In the genomic region with DNA sequence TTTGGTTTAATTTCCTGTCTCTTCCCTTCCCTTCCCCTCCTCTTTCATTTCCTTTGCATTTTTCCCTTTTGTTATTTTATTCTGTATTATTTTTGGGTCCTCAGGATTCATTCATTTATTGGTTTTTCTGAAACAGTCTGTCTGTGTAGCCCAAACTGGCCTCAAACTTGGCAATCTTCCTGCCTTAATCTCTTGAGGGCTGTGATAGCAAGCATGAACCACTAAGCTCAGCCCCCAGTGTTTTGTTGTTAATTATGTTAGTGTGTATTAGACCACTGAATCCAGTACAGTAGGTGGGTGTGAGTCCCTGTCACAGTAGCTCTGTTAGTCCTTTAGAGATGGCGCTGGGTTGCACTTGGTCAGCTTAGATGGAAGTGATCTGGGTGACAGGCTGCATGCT, we compare ENCODE assay signal across 25 mouse cellular contexts.
DNase-seq lines count a peak whose midpoint lies in the region; ATAC-seq and TF ChIP-seq lines count a peak whose summit lies in the region.
"Had no signal": no experiment of that assay in that cellular context is flagged by ENCODE, and none has a peak within 500 bp of the region (broad histone marks: within the 10 kb centered on the region; RNA-seq: fewer than 3 reads in every experiment).

No protein-coding gene starts in this region.

- TF ChIP-seq POLR2A in cerebellum, adult 2 months (IDR thresholded peaks at IDR 0.05; ENCODE audit: borderline replicate concordance, insufficient read depth, low read length) = no peak

- no peaks in the 10 kb centered on the region for H3K36me3 ChIP-seq in hindbrain, postnatal 0 days (ENCODE audit: insufficient read depth, low read length)
- H3K36me3 ChIP-seq in hindbrain, embryonic 12.5 days = no peaks in the 10 kb centered on the region
- no peaks in the 10 kb centered on the region for H3K36me3 ChIP-seq in midbrain, embryonic 14.5 days (ENCODE audit: control insufficient read depth, insufficient read depth, low read length)
- H3K36me3 ChIP-seq in midbrain, embryonic 11.5 days (ENCODE audit: control insufficient read depth, insufficient read depth, low read length) = no peaks in the 10 kb centered on the region
- H3K36me3 ChIP-seq: embryonic facial prominence, embryonic 10.5 days; embryonic facial prominence, embryonic 13.5 days; forebrain, embryonic 12.5 days; heart, embryonic 12.5 days; heart, embryonic 15.5 days had no signal

- no peaks in the 10 kb centered on the region for H3K9me3 ChIP-seq in hindbrain, postnatal 0 days (ENCODE audit: low read length)
- no peaks in the 10 kb centered on the region for H3K9me3 ChIP-seq in hindbrain, embryonic 12.5 days (replicated peaks)
- no peaks in the 10 kb centered on the region for H3K9me3 ChIP-seq in midbrain, embryonic 14.5 days (ENCODE audit: control insufficient read depth, low read length)
- no peaks in the 10 kb centered on the region for H3K9me3 ChIP-seq in midbrain, embryonic 11.5 days (ENCODE audit: control insufficient read depth, low read length)
- H3K9me3 ChIP-seq: embryonic facial prominence, embryonic 10.5 days; embryonic facial prominence, embryonic 13.5 days; forebrain, embryonic 12.5 days; heart, embryonic 12.5 days; heart, embryonic 15.5 days had no signal

- 60% methylated on average over 1 of the region's 1 CpGs for WGBS in cerebellum, adult 2 months
- WGBS in hindbrain, postnatal 0 days = 63% methylated on average over 1 of the region's 1 CpGs
- WGBS in hindbrain, embryonic 12.5 days = 87% methylated on average over 1 of the region's 1 CpGs
- 79% methylated on average over 1 of the region's 1 CpGs for WGBS in midbrain, embryonic 14.5 days
- 88% methylated on average over 1 of the region's 1 CpGs for WGBS in midbrain, embryonic 11.5 days

- no peak overlapping the region for H3K4me2 ChIP-seq in hindbrain, postnatal 0 days (ENCODE audit: low read depth, low read length)
- no peak overlapping the region for H3K4me2 ChIP-seq in hindbrain, embryonic 12.5 days (replicated peaks)
- H3K4me2 ChIP-seq in midbrain, embryonic 14.5 days (ENCODE audit: low read length) = no peak overlapping the region
- H3K4me2 ChIP-seq in midbrain, embryonic 11.5 days = no peak overlapping the region
- H3K4me2 ChIP-seq: embryonic facial prominence, embryonic 13.5 days; forebrain, embryonic 12.5 days; heart, embryonic 12.5 days; heart, embryonic 15.5 days had no signal

- no peak for ATAC-seq in hindbrain, postnatal 0 days
- no peak for ATAC-seq in hindbrain, embryonic 12.5 days (ENCODE audit: low FRiP score)
- no peak for ATAC-seq in midbrain, embryonic 14.5 days (ENCODE audit: low FRiP score, low TSS enrichment)
- ATAC-seq in midbrain, embryonic 11.5 days (ENCODE audit: low FRiP score) = no peak
- ATAC-seq in megakaryocyte, adult 5-6 weeks (ENCODE audit: poor library complexity, severe bottlenecking) = 0 out of 2 replicates have a peak, but pooled peaks have one; percentile 40
- ATAC-seq: forebrain, postnatal 0 days; inflammation-experienced regulatory T-cells, adult 6 months; intestine, embryonic 16.5 days had no signal

- H3K9ac ChIP-seq in hindbrain, postnatal 0 days (replicated peaks; ENCODE audit: low read length) = no peak overlapping the region
- no peak overlapping the region for H3K9ac ChIP-seq in hindbrain, embryonic 12.5 days
- no peak overlapping the region for H3K9ac ChIP-seq in midbrain, embryonic 14.5 days (replicated peaks; ENCODE audit: low read length)
- no peak overlapping the region for H3K9ac ChIP-seq in midbrain, embryonic 11.5 days (ENCODE audit: low read length)
- H3K9ac ChIP-seq: embryonic facial prominence, embryonic 13.5 days; forebrain, embryonic 12.5 days; forebrain, postnatal 0 days; heart, embryonic 12.5 days; heart, embryonic 15.5 days had no signal

- H3K27me3 ChIP-seq in cerebellum, adult 2 months (ENCODE audit: control insufficient read depth, insufficient read depth, low read length) = no peaks in the 10 kb centered on the region
- H3K27me3 ChIP-seq in hindbrain, postnatal 0 days (ENCODE audit: insufficient read depth, low read length) = no peaks in the 10 kb centered on the region
- no peaks in the 10 kb centered on the region for H3K27me3 ChIP-seq in hindbrain, embryonic 12.5 days
- no peaks in the 10 kb centered on the region for H3K27me3 ChIP-seq in midbrain, embryonic 14.5 days (ENCODE audit: control insufficient read depth, insufficient read depth, low read length)
- H3K27me3 ChIP-seq in midbrain, embryonic 11.5 days (ENCODE audit: control insufficient read depth, insufficient read depth, low read length) = no peaks in the 10 kb centered on the region
- H3K27me3 ChIP-seq: embryonic facial prominence, embryonic 13.5 days; heart, embryonic 12.5 days; heart, embryonic 15.5 days had no signal

- peak overlapping the region; percentile 92 for H3K27ac ChIP-seq in cerebellum, adult 2 months (ENCODE audit: insufficient read depth, low read length)
- 0 out of 2 replicates have a peak overlapping the region, but pooled peaks have one; percentile 4 for H3K27ac ChIP-seq in hindbrain, postnatal 0 days
- H3K27ac ChIP-seq in hindbrain, embryonic 12.5 days = no peak overlapping the region
- no peak overlapping the region for H3K27ac ChIP-seq in midbrain, embryonic 14.5 days (replicated peaks; ENCODE audit: low read depth, low read length)
- no peak overlapping the region for H3K27ac ChIP-seq in midbrain, embryonic 11.5 days (ENCODE audit: low read depth, low read length)
- H3K27ac ChIP-seq: embryonic facial prominence, embryonic 10.5 days; embryonic facial prominence, embryonic 13.5 days; forebrain, embryonic 12.5 days; gastrocnemius, adult 2 months; heart, embryonic 15.5 days had no signal

- peaks cover 57% of the 10 kb centered on the region for H3K4me1 ChIP-seq in cerebellum, adult 2 months (ENCODE audit: control insufficient read depth, insufficient read depth, low read length)
- H3K4me1 ChIP-seq in hindbrain, postnatal 0 days (ENCODE audit: insufficient read depth, low read length) = 0 out of 2 replicates have a peak, but pooled peaks cover 7% of the 10 kb centered on the region
- peaks cover 5% of the 10 kb centered on the region; the same call in 1 of the 2 replicates for H3K4me1 ChIP-seq in hindbrain, embryonic 12.5 days
- H3K4me1 ChIP-seq in midbrain, embryonic 14.5 days (ENCODE audit: control insufficient read depth, insufficient read depth, low read length) = 0 out of 2 replicates have a peak, but pooled peaks cover under 1% of the 10 kb centered on the region
- H3K4me1 ChIP-seq in midbrain, embryonic 11.5 days (ENCODE audit: control insufficient read depth, insufficient read depth, low read length) = no peaks in the 10 kb centered on the region

- peak in 1 of 2 experiments; percentile 22 for DNase-seq in cerebellum, adult 2 months
- no peak for DNase-seq in cerebellum, postnatal 4 days (ENCODE audit: low spot score in 2 of 2)
- DNase-seq in hindbrain, postnatal 0 days (ENCODE audit: low spot score) = no peak
- DNase-seq in midbrain, embryonic 14.5 days = peak; percentile 33
- DNase-seq in midbrain, embryonic 11.5 days (ENCODE audit: low spot score, missing footprints) = no peak
- DNase-seq in embryo, embryonic 10.5 days (ENCODE audit: low spot score) = no peak
- DNase-seq: adrenal gland, adult 8-10 months; adrenal gland, postnatal 25 days; embryo, embryonic 11 days; forebrain, postnatal 0 days; gastrocnemius, adult 2 months; gastrocnemius, postnatal 14 days; heart, adult 18-20 months; heart, postnatal 10 days; heart, postnatal 36 days had no signal

- no peak overlapping the region for H3K4me3 ChIP-seq in cerebellum, adult 2 months (replicated peaks; ENCODE audit: insufficient read depth, low read depth, low read length)
- H3K4me3 ChIP-seq in hindbrain, postnatal 0 days (ENCODE audit: low read length) = no peak overlapping the region
- H3K4me3 ChIP-seq in hindbrain, embryonic 12.5 days = no peak overlapping the region
- H3K4me3 ChIP-seq in midbrain, embryonic 14.5 days (replicated peaks; ENCODE audit: low read depth, low read length) = no peak overlapping the region
- no peak overlapping the region for H3K4me3 ChIP-seq in midbrain, embryonic 11.5 days (ENCODE audit: low read depth, low read length)
- H3K4me3 ChIP-seq: embryonic facial prominence, embryonic 10.5 days; embryonic facial prominence, embryonic 13.5 days; erythroblast, embryonic 14.5 days; forebrain, embryonic 12.5 days; gastrocnemius, adult 2 months; heart, embryonic 12.5 days; heart, embryonic 15.5 days had no signal

- TF ChIP-seq CTCF in cerebellum, adult 2 months (IDR thresholded peaks at IDR 0.05; ENCODE audit: borderline replicate concordance, insufficient read depth, low read depth, low read length) = no peak
- no peak for TF ChIP-seq CTCF in hindbrain, postnatal 0 days (IDR thresholded peaks at IDR 0.05; ENCODE audit: low read depth)

Comparison
In these comparisons a context has a peak if more than half of its experiments do, and no peak if none do; other contexts are left out.
1. H3K27ac ChIP-seq: peak in cerebellum, adult 2 months (single experiment) and hindbrain, postnatal 0 days (single experiment); none in hindbrain, embryonic 12.5 days (single experiment), midbrain, embryonic 14.5 days (single experiment) and midbrain, embryonic 11.5 days (single experiment).